Mouse (Mus musculus) myocyte (in vitro differentiated cells): ENCODE results near the gene Ddrgk1. TPM values are rescaled to one million over a fixed set of nuclear protein-coding genes. Genes with fewer than 3 reads are reported as not detected.

Experiments
- H3K27me3 ChIP-seq: one replicate; pipeline ENCODE4 v1.6.1; 2011; ENCODE audit not compliant: control insufficient read depth, insufficient read depth, insufficient read length
- H3K36me3 ChIP-seq: one replicate; pipeline ENCODE4 v1.6.1; 2011; ENCODE audit not compliant: control insufficient read depth, insufficient read depth
- H3K4me2 ChIP-seq: one replicate; pipeline ENCODE4 v1.6.1; 2011; ENCODE audit warnings: low read depth, control low read depth
- H3K4me3 ChIP-seq: one replicate; pipeline ENCODE4 v1.5.1; 2011; ENCODE audit warnings: mild to moderate bottlenecking, control low read depth, moderate library complexity
- H3K79me2 ChIP-seq: one replicate; pipeline ENCODE4 v1.6.1; 2011; ENCODE audit not compliant: control insufficient read depth, insufficient read depth
- H3ac ChIP-seq: one replicate; pipeline ENCODE4 v1.6.1; 2011; ENCODE audit not compliant: control insufficient read depth, insufficient read length
- CEBPB ChIP-seq: IDR thresholded peaks from 2 replicates; pipeline ENCODE4 v1.6.1; 2011; ENCODE audit warnings: mild to moderate bottlenecking, moderate library complexity; ENCODE audit not compliant: poor library complexity, insufficient read depth, severe bottlenecking
- E2F4 ChIP-seq: IDR thresholded peaks from one replicate; pipeline ENCODE4 v1.6.1; 2011; ENCODE audit warnings: mild to moderate bottlenecking, control low read depth, moderate library complexity; ENCODE audit not compliant: insufficient read depth
- MAX ChIP-seq: IDR thresholded peaks from one replicate; pipeline ENCODE4 v1.6.1; 2011; ENCODE audit warnings: low read depth, mild to moderate bottlenecking, control low read depth
- MYOD1 ChIP-seq, 3 experiments: IDR thresholded peaks; one replicate each; pipeline ENCODE4 v1.6.1; 2011; ENCODE audit warnings: control low read depth in 2 of 3, low read depth in 2 of 3, mild to moderate bottlenecking in 2 of 3, moderate library complexity in 1 of 3; ENCODE audit not compliant: insufficient read length in 2 of 3, control insufficient read depth in 1 of 3
- MYOG ChIP-seq, 3 experiments: IDR thresholded peaks; one replicate each; pipeline ENCODE4 v1.6.1; 2011; ENCODE audit warnings: control low read depth in 2 of 3, low read depth in 2 of 3, mild to moderate bottlenecking in 2 of 3; ENCODE audit not compliant: insufficient read length in 2 of 3, control insufficient read depth in 1 of 3, insufficient read depth in 1 of 3
- POLR2A ChIP-seq: IDR thresholded peaks from one replicate; pipeline ENCODE4 v1.6.1; 2011; ENCODE audit warnings: low read depth, mild to moderate bottlenecking, control low read depth, moderate library complexity; ENCODE audit not compliant: insufficient read length
- POLR2AphosphoS2 ChIP-seq: IDR thresholded peaks from one replicate; pipeline ENCODE4 v1.6.1; 2011; ENCODE audit warnings: low read depth, control low read depth; ENCODE audit not compliant: insufficient read length
- REST ChIP-seq: IDR thresholded peaks from one replicate; pipeline ENCODE4 v1.6.1; 2011; ENCODE audit warnings: mild to moderate bottlenecking, control low read depth, moderate library complexity; ENCODE audit not compliant: insufficient read depth, insufficient read length
- SRF ChIP-seq: IDR thresholded peaks from one replicate; pipeline ENCODE4 v1.6.1; 2011; ENCODE audit warnings: low read depth; ENCODE audit not compliant: control insufficient read depth, insufficient read length
- TCF12 ChIP-seq: IDR thresholded peaks from one replicate; pipeline ENCODE4 v1.6.1; 2011; ENCODE audit warnings: mild to moderate bottlenecking, control low read depth; ENCODE audit not compliant: poor library complexity, insufficient read depth, severe bottlenecking
- TCF3 ChIP-seq: IDR thresholded peaks from one replicate; pipeline ENCODE4 v1.6.1; 2011; ENCODE audit warnings: low read depth, control low read depth; ENCODE audit not compliant: insufficient read length
- USF1 ChIP-seq: IDR thresholded peaks from one replicate; pipeline ENCODE4 v1.6.1; 2011; ENCODE audit warnings: low read depth, mild to moderate bottlenecking, control low read depth, moderate library complexity
- polyA plus RNA-seq: library from polyadenylated mRNA; unstranded; fragments of >200 nt; fragmentation: generic; extraction: Trizol; gene quantifications from one replicate; pipeline ENCODE4 v1.2.1, GENCODE M21; 2012; ENCODE audit warnings: missing spikeins

Ddrgk1 gene
- polyA plus RNA-seq, 1 experiment, result 137 TPM

GRCm38 (mm10) chr2:130657541-130657940 is 6.9 kb downstream of the Ddrgk1 start:
- H3K4me2 ChIP-seq, result no peak overlapping the region
- H3K27me3 ChIP-seq, result no peaks in the 10 kb centered on the region
- H3ac ChIP-seq, result no peak overlapping the region
- peaks cover 49% of the 10 kb centered on the region for H3K36me3 ChIP-seq
- no peak overlapping the region for H3K4me3 ChIP-seq
- TF ChIP-seq POLR2AphosphoS2 (no peak), REST (no peak), CEBPB (no peak), SRF (no peak), TCF12 (no peak), MAX (no peak), TCF3 (no peak), MYOG (IDR thresholded peaks at IDR 0.05; ENCODE audit: control insufficient read depth in 1 of 3, insufficient read depth in 1 of 3, insufficient read length in 2 of 3, low read depth in 2 of 3) (no peak), USF1 (no peak), POLR2A (no peak), MYOD1 (IDR thresholded peaks at IDR 0.05; ENCODE audit: control insufficient read depth in 1 of 3, insufficient read length in 2 of 3, low read depth in 2 of 3) (no peak), E2F4 (no peak)
- H3K79me2 ChIP-seq, result peaks cover under 1% of the 10 kb centered on the region

- no peaks in the 10 kb centered on the region for H3K79me2 ChIP-seq
- H3ac ChIP-seq, result no peak overlapping the region
- H3K27me3 ChIP-seq, result no peaks in the 10 kb centered on the region
- no peak overlapping the region for H3K4me3 ChIP-seq
- no peak overlapping the region for H3K4me2 ChIP-seq
- TF ChIP-seq POLR2AphosphoS2 (no peak), TCF12 (no peak), POLR2A (no peak), USF1 (no peak), REST (no peak), CEBPB (no peak), MYOD1 (IDR thresholded peaks at IDR 0.05; ENCODE audit: control insufficient read depth in 1 of 3, insufficient read length in 2 of 3, low read depth in 2 of 3) (no peak), SRF (no peak), MYOG (IDR thresholded peaks at IDR 0.05; ENCODE audit: control insufficient read depth in 1 of 3, insufficient read depth in 1 of 3, insufficient read length in 2 of 3, low read depth in 2 of 3) (no peak), E2F4 (no peak), MAX (no peak), TCF3 (no peak)
- peaks cover 40% of the 10 kb centered on the region for H3K36me3 ChIP-seq
Observed at GRCm38 (mm10) chr2:130656536-130656935, 7.9 kb downstream of the Ddrgk1 start.

GRCm38 (mm10) chr2:130655660-130656339 is 8.7 kb downstream of the Ddrgk1 start:
- Histone ChIP-seq H3K36me3 (peaks cover 33% of the 10 kb centered on the region), H3K4me2 (no peak overlapping the region), H3ac (no peak overlapping the region), H3K27me3 (no peaks in the 10 kb centered on the region), H3K79me2 (no peaks in the 10 kb centered on the region), H3K4me3 (no peak overlapping the region)
- TF ChIP-seq E2F4, result no peak
- TF ChIP-seq TCF3, result no peak
- no peak for TF ChIP-seq SRF
- TF ChIP-seq POLR2AphosphoS2, result no peak
- TF ChIP-seq REST, result no peak
- TF ChIP-seq POLR2A, result no peak
- TF ChIP-seq TCF12, result no peak
- TF ChIP-seq USF1, result no peak
- no peak for TF ChIP-seq MYOG (IDR thresholded peaks at IDR 0.05; ENCODE audit: control insufficient read depth in 1 of 3, insufficient read depth in 1 of 3, insufficient read length in 2 of 3, low read depth in 2 of 3)
- no peak for TF ChIP-seq MYOD1 (IDR thresholded peaks at IDR 0.05; ENCODE audit: control insufficient read depth in 1 of 3, insufficient read length in 2 of 3, low read depth in 2 of 3)
- no peak for TF ChIP-seq CEBPB
- TF ChIP-seq MAX, result no peak

- H3K79me2 ChIP-seq, result no peaks in the 10 kb centered on the region
Observed at GRCm38 (mm10) chr2:130653760-130654159, 10.7 kb downstream of the Ddrgk1 start.

More at GRCm38 (mm10) chr2:130653760-130654159, 10.7 kb downstream of the Ddrgk1 start:
- Histone ChIP-seq H3K36me3 (peaks cover 31% of the 10 kb centered on the region), H3K4me2 (no peak overlapping the region), H3K27me3 (no peaks in the 10 kb centered on the region), H3K4me3 (no peak overlapping the region), H3ac (no peak overlapping the region)
- TF ChIP-seq MYOG (IDR thresholded peaks at IDR 0.05; ENCODE audit: control insufficient read depth in 1 of 3, insufficient read depth in 1 of 3, insufficient read length in 2 of 3, low read depth in 2 of 3) (no peak), TCF12 (no peak), POLR2A (no peak), USF1 (no peak), POLR2AphosphoS2 (no peak), SRF (no peak), REST (no peak), CEBPB (no peak), E2F4 (no peak), TCF3 (no peak)
